Mouse (Mus musculus) bone marrow, adult 2 months (tissue): Measurements from ENCODE around the gene Abat.

Source experiments
- CTCF ChIP-seq: fragments of 200-500 bp; IDR thresholded peaks from 2 replicates; pipeline ENCODE4 v1.5.1; 2011; ENCODE audit warnings: low read length, control low read depth; ENCODE audit not compliant: control insufficient read depth, insufficient read depth
- POLR2A ChIP-seq: fragments of 200-500 bp; IDR thresholded peaks from 2 replicates; pipeline ENCODE4 v1.6.1; 2011; ENCODE audit warnings: low read depth, mild to moderate bottlenecking, control low read depth, low read length, borderline replicate concordance; ENCODE audit not compliant: control insufficient read depth

DNA sequence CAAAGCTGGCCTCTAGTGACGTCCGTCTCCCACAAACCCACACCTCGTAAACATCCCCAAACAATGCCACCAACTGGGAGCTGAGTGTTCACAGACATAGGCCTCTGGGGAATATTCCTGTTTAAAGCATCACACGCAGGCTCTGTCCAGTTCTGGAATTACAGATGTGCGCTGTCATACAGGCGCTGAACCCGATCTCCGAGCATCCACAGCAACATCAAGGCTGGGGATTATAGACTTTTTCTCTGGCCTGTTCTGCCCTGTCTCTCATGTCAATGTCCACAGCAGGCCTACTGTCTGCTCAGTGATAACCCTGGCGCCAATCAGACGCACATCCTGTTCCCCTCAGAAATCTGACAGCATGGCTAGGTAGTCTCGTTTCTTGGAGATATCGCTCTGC lies 57.1 kb downstream of the Abat start:
- TF ChIP-seq CTCF (no peak), POLR2A (no peak)
